Mouse (Mus musculus) heart, adult 2 months (tissue): ENCODE measurements around the gene Manea.
"Not testable (repeated sequence)": the region's sequence is repeated elsewhere in the genome, so short reads cannot be mapped to it uniquely, and the experiment has no call there.

Experiments
- CTCF ChIP-seq: fragments of 200-600 bp; IDR thresholded peaks from 2 replicates; pipeline ENCODE4 v1.8.1; 2022; ENCODE audit warnings: antibody characterized with exemption, mild to moderate bottlenecking, moderate library complexity
- EP300 ChIP-seq: fragments of 200-500 bp; IDR thresholded peaks from 2 replicates; pipeline ENCODE4 v1.6.1; 2011; ENCODE audit warnings: low read depth, low read length, control low read depth; ENCODE audit not compliant: insufficient read depth
- POLR2A ChIP-seq: fragments of 200-500 bp; IDR thresholded peaks from 2 replicates; pipeline ENCODE4 v1.6.1; 2011; ENCODE audit warnings: mild to moderate bottlenecking, low read depth, low read length, control low read depth; ENCODE audit not compliant: insufficient read depth

DNA sequence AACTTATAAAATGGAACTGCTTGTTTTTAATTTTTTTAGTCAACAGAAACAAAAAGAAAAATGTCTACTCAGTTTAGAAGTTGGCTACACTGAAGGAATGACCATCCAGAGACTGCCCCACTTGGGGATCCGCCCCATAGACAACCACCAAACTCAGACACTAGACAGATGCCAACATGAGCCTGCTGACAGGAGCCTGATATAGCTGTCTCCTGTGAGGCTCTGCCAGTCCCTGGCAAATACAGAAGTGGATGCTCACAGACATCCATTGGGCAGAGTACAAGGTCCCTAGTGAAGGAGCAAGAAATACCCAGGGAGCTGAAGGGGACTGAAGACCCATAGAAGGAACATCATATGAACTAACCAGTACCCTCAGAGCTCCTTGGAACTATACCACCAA, 42.0 kb downstream of the Manea start:
- TF ChIP-seq POLR2A, CTCF, EP300: not testable (repeated sequence)
